Mouse (Mus musculus): ENCODE measurements around the gene Pkn1.

The Pkn1 gene

DNA sequence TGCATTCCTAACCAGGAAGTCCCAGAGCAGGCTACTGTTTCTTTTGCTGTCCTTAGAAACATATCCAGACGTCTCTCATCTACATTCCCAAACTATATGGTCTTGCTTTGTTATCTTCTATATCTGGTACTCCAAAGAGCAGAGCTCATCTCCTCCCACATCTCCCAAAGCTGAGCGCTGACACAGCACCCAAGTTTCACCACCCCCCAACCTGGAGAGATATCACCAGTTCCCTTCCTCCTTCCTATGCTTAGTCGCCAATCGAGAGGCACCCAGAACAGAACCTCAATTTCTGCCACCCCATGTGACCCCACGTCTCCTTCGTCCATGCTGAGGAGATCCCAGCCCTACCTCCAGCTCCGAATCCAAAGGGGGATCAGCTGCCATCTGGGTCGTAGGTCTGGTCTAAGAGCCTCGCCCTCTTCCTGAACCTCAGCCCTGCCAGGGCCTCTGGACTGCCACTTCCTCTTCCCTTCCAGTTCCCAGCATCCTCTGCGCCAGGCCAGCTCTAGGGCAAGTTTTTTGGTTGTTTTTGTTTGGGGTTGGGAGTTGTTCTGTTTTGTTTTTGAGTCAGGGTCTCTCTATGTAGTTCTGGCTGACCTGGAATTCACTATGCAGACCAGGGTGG lies 5.3 kb downstream of the Pkn1 start:
- peak; percentile 47 to 52 for DNase-seq (ENCODE audit: low spot score in 2 of 2)

DNA sequence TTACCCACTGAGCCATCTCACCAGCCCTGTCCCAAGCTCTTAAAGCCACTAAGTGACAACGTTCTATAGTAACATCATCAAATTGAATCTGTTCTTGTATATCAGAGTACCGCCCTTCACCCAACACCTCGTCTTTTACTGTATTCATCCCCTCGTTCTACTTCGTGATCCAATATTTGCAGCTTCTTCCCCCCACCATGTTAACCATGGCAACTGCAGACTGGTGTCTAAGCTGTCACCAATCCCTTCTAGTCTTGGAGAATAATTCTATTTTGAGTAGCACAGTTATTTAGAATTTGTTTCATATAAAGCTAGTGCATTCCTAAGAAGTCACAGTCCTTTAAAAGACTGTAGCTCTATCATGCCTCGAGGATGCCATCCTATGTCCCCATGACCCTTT lies 9.7 kb downstream of the Pkn1 start:
- no peak for DNase-seq (ENCODE audit: low spot score in 2 of 2)

DNA sequence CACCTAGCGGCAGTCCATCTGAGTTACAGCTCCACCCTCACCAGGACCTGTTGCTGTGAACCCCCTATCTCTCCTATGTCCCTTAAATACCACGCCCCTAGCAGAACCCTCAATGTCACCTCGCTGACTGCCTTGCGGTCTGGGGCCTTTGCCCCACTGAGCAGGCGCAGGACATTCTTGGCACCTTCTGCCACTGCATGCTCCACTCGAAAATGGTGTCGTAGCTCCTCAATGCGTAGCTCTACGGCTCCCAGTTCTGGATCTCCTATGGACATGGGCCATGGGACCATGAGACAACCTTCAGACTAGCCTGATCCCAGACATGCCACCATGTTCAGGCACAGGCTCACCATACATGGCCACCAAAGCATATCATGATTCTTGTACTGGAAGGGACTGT lies 14.5 kb downstream of the Pkn1 start:
- no peak for DNase-seq (ENCODE audit: low spot score in 2 of 2)

DNA sequence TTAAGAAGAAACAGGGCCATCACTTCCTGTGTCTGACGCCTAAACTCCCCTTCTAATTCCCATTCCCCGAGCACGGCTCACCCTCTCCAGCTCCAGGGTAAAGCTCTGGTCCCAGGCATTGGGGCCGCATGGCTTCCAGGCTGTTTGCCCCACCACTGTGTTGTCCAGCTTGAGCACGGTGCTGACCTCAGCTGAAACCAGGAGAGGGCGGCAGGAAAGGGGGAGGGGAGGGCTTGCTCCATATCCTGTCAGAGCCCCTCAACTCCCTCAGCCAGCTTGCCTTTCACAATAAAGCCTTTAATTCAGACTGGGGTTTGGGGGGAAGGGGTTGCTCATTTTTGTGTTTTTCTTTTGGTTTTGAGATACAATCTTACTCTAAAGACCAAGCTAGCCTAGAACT lies 17.9 kb downstream of the Pkn1 start:
- DNase-seq (ENCODE audit: low spot score in 2 of 2), result no peak

DNA sequence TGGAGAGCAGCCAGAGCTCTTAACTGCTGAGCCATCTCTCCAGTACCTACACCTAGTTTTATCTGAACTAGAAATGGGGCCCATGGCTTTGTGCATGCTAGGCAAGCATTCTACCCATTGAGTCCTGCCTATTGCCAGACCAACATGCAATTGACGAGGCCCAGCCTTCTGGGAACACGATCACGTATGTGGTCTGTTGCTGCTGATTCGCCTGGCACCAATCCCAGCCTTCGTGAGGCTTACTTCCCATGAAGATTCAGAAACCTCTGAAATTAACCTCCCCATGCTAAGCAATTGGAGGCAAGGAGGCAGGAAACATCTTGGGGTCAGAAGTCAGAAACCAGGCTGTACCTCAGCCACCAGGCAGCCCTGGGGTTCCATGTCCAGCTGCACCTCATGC lies 18.4 kb downstream of the Pkn1 start:
- no peak for DNase-seq (ENCODE audit: low spot score in 2 of 2)

DNA sequence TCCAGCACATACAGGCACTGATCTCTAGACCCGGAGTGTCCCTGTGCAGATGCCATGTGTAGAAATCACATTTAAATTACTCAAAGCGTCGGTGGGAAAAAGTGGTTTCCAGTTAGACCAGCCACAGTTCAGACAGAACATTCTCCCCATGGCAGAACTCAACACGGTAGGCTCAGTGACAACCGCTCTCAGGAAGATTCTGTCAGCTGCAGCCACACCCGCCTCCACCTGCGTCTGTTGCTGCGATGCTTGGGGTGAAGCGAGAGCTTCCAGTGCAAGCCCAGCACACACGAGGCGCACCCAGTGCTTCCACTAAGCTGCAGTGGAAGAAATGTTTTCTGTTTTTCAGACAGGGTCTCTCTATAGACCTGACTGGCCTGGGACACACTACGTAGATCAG lies 19.1 kb downstream of the Pkn1 start:
- DNase-seq (ENCODE audit: low spot score in 2 of 2), result peak in 1 of 2 experiments; percentile 68

DNA sequence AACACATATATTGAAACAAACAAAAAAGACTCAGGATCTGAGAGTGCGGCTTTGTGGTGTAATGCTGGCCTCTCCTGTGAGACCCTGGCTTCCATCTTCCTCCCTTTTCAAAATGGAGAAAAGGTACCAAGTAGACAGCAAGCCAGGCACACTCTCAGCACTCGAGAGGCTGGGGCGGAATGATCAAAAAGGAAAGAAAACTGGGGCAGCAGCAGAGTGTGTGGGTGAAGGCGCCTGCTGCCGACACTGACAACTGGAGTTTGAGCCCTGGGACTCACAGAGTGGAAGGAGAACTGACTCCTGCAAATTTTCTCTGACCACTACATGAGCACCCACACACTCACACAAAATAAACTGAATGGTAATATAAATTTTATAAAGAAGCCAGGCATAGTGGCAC lies 24.5 kb downstream of the Pkn1 start:
- peak in 1 of 2 experiments; percentile 72 for DNase-seq (ENCODE audit: low spot score in 2 of 2)

DNA sequence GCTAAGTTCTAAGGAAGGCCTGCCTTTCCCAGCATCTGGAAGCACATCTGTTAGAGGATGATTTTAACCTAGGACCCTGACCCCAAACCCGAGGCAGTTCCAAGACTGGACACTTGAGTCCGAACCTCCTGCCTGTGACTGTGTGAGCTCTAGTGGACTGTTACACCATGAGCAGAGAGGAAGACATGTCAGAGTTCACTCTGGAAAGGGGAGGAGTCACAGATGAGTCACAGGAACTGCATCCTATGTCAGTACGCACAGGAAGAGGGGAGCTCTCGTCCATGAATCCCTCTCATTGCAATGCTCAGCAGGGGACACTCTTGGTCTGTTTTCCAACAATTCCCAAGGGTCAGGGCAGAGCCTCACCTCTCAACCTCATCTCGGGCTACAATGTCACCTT lies 26.0 kb downstream of the Pkn1 start:
- DNase-seq (ENCODE audit: low spot score in 2 of 2), result no peak

DNA sequence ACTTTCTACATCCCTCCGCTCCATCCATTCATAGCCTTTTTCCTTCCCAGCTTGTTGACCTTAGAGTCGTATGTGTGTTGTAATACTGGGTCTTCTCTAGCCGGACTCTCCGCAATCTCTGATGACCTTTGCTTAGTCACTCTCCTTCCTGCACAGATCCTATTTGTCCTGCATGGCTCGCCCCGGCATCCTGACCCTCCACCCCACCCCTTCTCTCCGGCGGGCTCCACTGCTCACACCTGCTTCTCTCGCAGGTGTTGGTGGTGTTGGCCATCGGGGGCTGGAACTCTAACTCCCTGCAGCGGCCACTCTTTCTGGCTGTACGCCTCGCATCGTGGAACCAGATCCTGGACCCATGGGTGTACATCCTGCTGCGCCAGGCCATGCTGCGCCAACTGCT lies 30.0 kb downstream of the Pkn1 start:
- DNase-seq (ENCODE audit: low spot score in 2 of 2), result no peak

DNA sequence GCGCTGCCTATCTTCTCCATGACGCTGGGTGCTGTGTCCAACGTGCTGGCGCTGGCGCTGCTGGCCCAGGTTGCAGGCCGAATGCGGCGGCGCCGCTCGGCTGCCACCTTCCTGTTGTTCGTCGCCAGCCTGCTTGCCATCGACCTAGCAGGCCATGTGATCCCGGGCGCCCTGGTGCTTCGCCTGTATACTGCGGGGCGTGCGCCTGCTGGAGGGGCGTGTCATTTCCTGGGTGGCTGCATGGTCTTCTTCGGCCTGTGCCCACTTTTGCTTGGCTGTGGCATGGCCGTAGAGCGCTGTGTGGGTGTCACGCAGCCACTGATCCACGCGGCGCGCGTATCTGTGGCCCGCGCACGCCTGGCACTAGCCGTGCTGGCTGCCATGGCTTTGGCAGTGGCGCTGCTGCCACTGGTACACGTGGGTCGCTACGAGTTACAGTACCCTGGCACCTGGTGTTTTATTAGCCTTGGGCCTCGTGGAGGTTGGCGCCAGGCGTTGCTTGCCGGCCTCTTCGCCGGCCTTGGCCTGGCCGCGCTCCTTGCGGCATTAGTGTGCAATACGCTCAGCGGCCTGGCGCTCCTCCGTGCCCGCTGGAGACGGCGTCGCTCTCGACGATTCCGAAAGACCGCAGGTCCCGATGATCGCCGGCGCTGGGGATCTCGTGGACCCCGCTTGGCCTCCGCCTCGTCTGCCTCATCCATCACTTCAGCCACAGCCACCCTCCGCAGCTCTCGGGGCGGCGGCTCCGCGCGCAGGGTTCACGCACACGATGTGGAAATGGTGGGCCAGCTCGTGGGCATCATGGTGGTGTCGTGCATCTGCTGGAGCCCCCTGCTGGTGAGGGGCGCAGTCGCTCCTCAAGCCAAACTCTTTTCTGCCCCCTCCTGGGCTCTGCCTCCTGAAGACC lies 30.7 kb downstream of the Pkn1 start:
- DNase-seq (ENCODE audit: low spot score in 2 of 2), result peak; percentile 22 to 44

DNA sequence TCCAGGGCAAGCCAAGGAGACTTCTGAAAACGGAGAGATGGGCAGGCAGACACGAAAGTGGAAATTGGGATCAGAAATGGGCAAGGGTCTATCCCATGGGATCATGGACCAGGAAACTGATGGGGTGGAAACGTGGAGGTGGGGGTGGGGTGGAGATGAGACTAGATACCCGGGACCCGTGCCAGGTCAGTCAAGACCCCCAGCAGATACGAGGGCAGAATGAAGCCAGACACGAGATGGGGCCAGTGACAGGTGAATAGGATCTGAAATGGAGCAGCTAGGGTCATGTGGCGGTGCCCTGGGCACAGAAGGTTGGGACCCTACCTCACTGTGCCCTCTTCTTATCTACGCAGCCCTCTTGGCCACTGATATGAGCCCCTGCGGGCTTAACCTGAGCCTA lies 31.5 kb downstream of the Pkn1 start:
- DNase-seq (ENCODE audit: low spot score in 2 of 2), result peak in 1 of 2 experiments; percentile 12

DNA sequence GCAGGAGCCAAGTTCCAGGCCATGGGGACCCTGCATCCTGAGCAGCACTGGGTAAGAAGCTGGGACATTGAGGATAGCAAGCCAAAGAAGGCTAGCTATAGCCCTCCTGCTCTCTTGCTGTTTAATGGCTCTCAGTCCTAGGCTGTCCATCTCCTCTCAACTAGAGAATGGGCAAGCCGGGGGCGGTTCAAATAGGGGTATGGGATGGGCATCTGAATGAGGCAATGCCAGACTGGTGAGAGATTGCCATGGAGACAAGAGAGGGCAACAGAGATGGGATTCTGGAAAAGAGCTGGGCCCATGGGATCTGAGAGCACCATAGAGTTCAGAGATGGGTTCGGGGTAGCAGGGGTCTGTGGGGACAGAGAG lies 32.1 kb downstream of the Pkn1 start:
- DNase-seq (ENCODE audit: low spot score in 2 of 2), result no peak

DNA sequence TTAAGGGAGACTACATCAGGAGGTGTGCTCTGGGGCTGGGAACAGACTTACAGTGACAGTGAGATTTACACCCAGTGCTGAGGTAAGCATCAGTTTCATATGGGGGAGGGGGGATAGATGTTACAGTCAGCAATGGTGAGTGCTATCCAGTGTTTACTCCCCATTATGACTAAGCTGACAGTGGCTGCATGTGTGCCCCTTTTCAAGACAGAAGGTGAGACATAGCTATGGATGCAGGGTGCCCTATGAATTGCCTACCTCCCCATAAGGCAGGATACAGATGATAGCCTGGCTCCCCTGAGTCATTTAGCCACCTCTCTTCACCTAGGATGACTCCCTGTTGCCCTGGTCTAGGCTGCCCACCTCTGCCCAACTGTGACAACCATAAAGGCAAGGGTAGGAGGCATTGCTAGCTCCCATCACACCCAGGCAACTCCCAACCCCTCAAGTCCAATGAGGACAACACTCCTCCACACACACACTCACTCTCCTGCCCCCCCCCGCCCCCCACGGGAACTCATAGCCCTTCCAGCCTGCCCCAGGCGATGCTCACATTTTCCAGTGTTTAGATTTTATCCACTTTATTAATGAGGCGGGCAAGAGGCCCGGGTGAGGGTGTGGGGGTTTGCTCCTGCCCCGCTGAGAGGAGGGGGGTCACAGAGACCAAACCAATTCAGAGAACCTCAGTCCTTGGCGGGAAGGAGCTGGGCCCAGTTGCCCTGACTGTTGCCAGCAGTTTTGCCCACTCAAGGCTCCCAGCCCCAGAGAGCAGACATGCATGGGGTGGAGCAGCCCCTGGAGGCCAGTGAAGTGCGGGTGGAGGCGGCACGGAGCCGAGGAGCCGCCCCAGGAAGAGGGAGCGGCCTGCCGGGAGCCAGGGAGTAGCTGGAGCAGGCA lies 32.8 kb downstream of the Pkn1 start, which contains the start of gene Ptger1:
TSS of gene Ptger1 (plus strand) at position 710 of the 897 bp plus-strand sequence.
- peak; percentile 29 to 42 for DNase-seq (ENCODE audit: low spot score in 2 of 2)

DNA sequence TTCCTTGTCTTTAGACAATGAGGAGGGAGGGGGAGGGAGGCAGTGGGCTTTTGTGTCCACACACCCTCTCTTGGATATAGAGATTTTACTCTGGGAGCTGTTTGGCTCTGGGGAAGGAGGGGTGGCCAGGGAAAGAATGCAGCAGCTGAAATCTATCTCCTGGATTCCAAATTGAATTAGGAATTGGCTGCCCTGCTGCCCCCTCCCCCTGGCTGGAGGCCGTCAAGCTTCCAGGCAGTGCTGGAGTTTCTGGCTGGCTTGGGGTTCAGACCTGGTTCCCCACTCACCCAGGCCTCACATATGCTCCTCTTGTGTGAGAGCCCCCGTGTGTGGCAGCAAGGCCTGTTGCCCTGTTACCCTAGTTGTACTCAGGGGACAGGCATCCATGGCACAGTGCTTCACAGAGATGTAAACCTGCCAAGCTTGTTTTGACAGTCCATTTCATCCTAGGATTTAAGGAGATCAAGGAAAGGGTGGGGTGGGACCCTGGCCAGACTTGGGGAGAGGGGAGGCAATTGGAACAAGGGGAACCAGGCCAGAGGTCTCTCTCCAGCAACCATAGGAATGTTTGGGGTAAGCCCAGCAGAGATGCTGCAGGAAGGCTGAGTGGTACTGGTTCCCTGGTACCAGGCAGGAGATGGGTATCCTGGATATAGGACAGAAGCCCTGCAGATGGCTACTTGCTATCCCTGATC lies 33.9 kb downstream of the Pkn1 start:
- no peak for DNase-seq (ENCODE audit: low spot score in 2 of 2)

DNA sequence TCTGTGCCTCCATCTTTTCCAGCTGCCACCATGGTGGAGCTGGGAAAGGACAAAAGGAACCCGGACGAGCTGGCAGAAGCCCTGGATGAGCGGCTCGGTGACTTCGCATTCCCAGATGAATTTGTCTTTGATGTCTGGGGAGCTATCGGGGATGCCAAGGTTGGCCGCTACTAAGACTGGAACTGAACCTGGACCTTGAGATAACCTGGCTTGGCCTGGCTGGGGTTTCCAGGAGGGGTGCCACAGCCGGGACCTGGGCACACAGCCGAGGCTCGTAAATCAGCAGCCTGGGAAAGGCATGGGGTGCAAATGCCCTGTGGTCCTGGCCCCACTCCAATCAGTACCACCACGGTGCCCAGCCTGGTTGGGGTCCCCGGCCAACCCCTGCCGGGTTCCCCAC lies 34.9 kb downstream of the Pkn1 start:
- DNase-seq (ENCODE audit: low spot score in 2 of 2), result no peak

DNA sequence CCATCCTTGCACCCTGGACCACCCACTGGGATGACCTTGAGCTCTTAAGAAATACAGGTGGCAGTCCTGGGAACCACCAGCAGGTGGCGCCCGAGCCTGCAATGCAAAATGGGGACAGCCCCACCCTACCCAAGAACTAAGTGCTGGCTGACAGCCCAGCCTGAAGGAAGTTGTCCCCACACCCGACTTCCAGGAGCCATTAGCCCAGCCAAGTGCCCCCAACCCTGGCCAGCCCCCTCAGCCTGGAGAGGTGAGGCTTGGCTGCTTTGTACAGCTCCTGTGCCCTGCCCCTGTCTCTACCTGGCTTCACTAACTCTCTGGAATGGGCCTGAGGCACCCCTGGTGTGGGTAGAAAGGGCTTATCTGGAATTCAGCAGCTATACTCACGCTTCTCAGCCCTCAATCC lies 36.6 kb downstream of the Pkn1 start:
- DNase-seq (ENCODE audit: low spot score in 2 of 2), result peak; percentile 89 to 94

DNA sequence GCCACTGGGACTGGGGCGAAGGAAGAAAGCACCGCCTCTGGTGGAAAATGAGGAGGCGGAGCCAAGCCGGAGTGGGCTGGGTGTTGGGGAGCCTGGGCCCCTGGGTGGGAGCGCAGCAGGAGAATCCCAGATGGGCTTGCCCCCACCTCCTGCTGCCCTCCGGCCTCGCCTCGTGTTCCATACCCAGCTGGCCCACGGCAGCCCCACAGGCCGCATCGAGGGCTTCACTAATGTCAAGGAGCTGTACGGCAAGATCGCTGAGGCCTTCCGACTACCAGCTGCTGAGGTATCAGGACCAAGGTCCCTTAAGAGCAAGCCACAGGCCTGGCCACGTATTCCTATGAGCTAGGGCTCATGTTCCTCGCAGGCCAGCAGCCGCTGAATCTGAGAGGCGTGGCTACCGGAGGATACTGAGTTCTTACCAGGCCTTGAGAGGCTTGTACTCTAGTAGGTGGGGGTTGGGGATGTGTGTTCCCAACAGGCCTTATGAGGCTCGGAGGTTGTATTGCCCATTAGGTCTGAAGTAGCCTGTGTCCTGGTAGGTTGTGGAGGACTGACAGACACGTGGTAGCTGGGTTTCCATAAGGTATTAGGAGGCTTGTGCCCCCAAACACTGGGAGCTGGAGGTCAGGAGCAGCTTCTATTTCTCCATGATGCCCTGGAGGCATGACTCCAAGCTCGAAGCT lies 37.8 kb downstream of the Pkn1 start:
- DNase-seq (ENCODE audit: low spot score in 2 of 2), result peak in 1 of 2 experiments; percentile 23

DNA sequence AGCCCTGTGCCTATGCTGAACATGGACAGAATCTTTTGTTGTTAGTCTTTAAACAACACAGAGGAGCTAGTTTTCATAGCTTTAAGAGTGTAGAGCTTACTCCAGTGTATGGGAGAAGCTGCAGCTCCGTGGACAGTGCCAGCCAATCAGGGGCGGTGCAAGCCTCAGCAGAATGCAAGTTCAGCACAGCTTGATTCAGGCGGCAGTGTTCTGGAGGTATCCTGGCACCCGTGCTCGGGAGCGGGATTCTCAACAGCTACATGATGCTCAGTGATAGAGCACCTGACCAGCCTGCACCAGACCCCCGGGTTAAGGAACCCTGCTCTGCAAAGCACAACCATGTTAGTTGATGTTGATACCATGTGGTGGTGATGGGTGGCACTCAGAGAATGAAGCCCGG lies 38.4 kb downstream of the Pkn1 start:
- DNase-seq (ENCODE audit: low spot score in 2 of 2), result peak; percentile 51 to 60

DNA sequence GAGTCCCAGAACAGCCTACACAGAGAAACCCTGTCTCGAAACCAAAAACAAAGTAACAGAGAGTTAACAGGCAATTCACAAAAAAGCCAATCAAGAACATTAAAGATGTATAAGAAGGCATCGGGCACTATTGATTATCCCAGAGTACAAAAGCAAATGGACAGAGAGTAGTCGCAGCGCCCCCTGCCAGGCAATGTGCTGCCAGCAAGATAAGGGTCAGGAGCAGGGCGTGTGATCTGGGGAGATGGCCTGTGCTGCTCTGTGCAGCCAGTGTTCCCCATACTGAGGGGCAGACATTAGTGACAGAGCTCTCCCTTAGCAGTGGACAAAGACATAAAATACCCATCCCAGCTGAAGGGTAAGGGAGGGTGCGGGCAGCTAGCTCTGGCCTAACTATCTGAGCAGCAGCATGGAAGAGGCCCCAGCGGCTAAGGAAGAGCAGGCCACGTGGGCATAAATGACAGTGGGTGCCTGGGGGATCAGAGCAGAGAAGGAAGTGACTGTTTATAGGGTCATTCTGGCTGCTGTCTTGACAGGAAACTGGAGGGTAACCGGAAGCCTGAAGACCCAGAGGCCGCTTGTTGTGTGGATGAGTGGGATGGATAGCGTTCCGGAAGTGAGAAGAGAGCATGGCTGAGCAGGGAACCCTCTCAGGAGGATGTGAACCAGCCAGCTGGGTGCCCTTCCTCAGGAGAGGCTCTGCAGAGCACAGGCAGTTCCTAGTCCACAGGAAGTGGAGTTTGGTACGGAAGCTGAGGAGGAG lies 42.3 kb downstream of the Pkn1 start:
- no peak for DNase-seq (ENCODE audit: low spot score in 2 of 2)

DNA sequence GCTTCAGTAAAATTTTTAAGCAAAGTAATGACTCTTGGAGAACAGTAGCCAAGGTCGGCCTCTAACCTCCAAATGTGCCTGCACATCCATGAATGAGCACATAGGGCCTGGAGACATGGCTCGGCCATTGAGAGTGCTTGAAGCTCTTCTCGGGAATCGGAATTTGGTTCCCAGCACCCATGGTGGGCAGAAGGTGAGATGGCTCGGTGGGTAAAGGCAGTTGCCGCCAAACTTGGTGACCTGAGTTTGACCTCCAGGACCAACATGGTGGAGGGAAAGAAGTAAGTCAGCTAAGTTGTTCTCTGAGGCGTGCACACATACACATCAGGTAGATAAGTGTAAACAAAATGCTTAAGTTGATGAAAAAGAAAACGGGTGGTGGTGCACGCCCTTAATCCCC lies 42.9 kb downstream of the Pkn1 start:
- DNase-seq (ENCODE audit: low spot score in 2 of 2), result no peak
